Mouse (Mus musculus) testis, adult 2 months (tissue): ENCODE data around the gene Pan3.

Experiments used
- CTCF ChIP-seq: fragments of 200-500 bp; IDR thresholded peaks from 2 replicates; pipeline ENCODE4 v1.5.1; 2012; ENCODE audit warnings: low read depth, mild to moderate bottlenecking, inconsistent platforms, low read length, moderate library complexity; ENCODE audit not compliant: control insufficient read depth, insufficient read depth, insufficient replicate concordance
- POLR2A ChIP-seq: fragments of 200-500 bp; IDR thresholded peaks from 2 replicates; pipeline ENCODE4 v1.6.1; 2012; ENCODE audit warnings: low read depth, mild to moderate bottlenecking, inconsistent platforms, low read length, moderate library complexity; ENCODE audit not compliant: control insufficient read depth

- TF ChIP-seq POLR2A (no peak), CTCF (no peak)
Measured at GRCm38 (mm10) chr5:147494791-147495376, 64.9 kb downstream of the Pan3 start.
